Mouse (Mus musculus) testis, adult 2 months (tissue): ENCODE measurements around the gene Col27a1. TPM values are rescaled to one million over a fixed set of nuclear protein-coding genes. Genes with fewer than 3 reads are reported as not detected.

Experiments used
- H3K27ac ChIP-seq: fragments of 200-500 bp; 2 replicates; pipeline ENCODE4 v1.5.1; 2012; ENCODE audit warnings: low read depth, low read length; ENCODE audit not compliant: control insufficient read depth, insufficient read depth
- H3K27me3 ChIP-seq: fragments of 200-500 bp; 2 replicates; pipeline ENCODE4 v1.6.1; 2012; ENCODE audit warnings: mild to moderate bottlenecking, low read length, moderate library complexity; ENCODE audit not compliant: control insufficient read depth, insufficient read depth
- H3K36me3 ChIP-seq: fragments of 200-500 bp; 2 replicates; pipeline ENCODE4 v1.6.1; 2012; ENCODE audit warnings: mild to moderate bottlenecking, low read length; ENCODE audit not compliant: control insufficient read depth, insufficient read depth
- H3K4me1 ChIP-seq: fragments of 200-500 bp; 2 replicates; pipeline ENCODE4 v1.6.1; 2012; ENCODE audit warnings: low read length; ENCODE audit not compliant: control insufficient read depth, insufficient read depth
- H3K4me3 ChIP-seq: fragments of 200-500 bp; 2 replicates; pipeline ENCODE4 v1.5.1; 2012; ENCODE audit warnings: low read depth, mild to moderate bottlenecking, low read length, moderate library complexity, mixed read lengths; ENCODE audit not compliant: control insufficient read depth
- CTCF ChIP-seq: fragments of 200-500 bp; IDR thresholded peaks from 2 replicates; pipeline ENCODE4 v1.5.1; 2012; ENCODE audit warnings: low read depth, mild to moderate bottlenecking, inconsistent platforms, low read length, moderate library complexity; ENCODE audit not compliant: control insufficient read depth, insufficient read depth, insufficient replicate concordance
- POLR2A ChIP-seq: fragments of 200-500 bp; IDR thresholded peaks from 2 replicates; pipeline ENCODE4 v1.6.1; 2012; ENCODE audit warnings: low read depth, mild to moderate bottlenecking, inconsistent platforms, low read length, moderate library complexity; ENCODE audit not compliant: control insufficient read depth
- polyA plus RNA-seq: library from polyadenylated mRNA; depleted of rRNA; stranded (reverse); fragments of >200 nt; gene quantifications from 2 replicates; pipeline ENCODE4 v1.2.3, GENCODE M21; 2012

Gene Col27a1
- polyA plus RNA-seq, 1 experiment: 15.3 TPM

- Histone ChIP-seq H3K27ac (no peak within 1 kb of the TSS), H3K27me3 (no peaks in the 10 kb centered on the region), H3K4me3 (no peak within 1 kb of the TSS), H3K36me3 (no peaks in the 10 kb centered on the region), H3K4me1 (no peaks in the 10 kb centered on the region)
- TF ChIP-seq POLR2A: no peak
- no peak for TF ChIP-seq CTCF
These were observed 142.3 kb downstream of the Col27a1 start, which contains the start of gene Orm3 for GRCm38 (mm10) chr4:63355877-63356665. Gene Orm3 (plus strand): TSS chr4:63356162.

- H3K36me3 ChIP-seq: no peaks in the 10 kb centered on the region
- H3K4me1 ChIP-seq: no peaks in the 10 kb centered on the region
- TF ChIP-seq CTCF: no peak
- no peak for TF ChIP-seq POLR2A
- no peak overlapping the region for H3K27ac ChIP-seq
- no peak overlapping the region for H3K4me3 ChIP-seq
- H3K27me3 ChIP-seq: no peaks in the 10 kb centered on the region
These were observed 143.3 kb downstream of the Col27a1 start for GRCm38 (mm10) chr4:63356981-63357570.

GRCm38 (mm10) chr4:63359861-63360260, 146.1 kb downstream of the Col27a1 start:
- Histone ChIP-seq H3K4me1 (no peaks in the 10 kb centered on the region), H3K27ac (no peak overlapping the region), H3K27me3 (no peaks in the 10 kb centered on the region), H3K36me3 (no peaks in the 10 kb centered on the region), H3K4me3 (no peak overlapping the region)
- no peak for TF ChIP-seq POLR2A
- TF ChIP-seq CTCF: no peak

GRCm38 (mm10) chr4:63362150-63362549, 148.3 kb downstream of the Col27a1 start, which contains the start of gene Orm2:
Gene Orm2 (plus strand): TSS chr4:63362449.
- Histone ChIP-seq H3K27ac (no peak within 1 kb of the TSS), H3K27me3 (no peaks in the 10 kb centered on the region), H3K4me1 (no peaks in the 10 kb centered on the region), H3K4me3 (no peak within 1 kb of the TSS), H3K36me3 (no peaks in the 10 kb centered on the region)
- TF ChIP-seq POLR2A (no peak), CTCF (no peak)

- no peaks in the 10 kb centered on the region for H3K27me3 ChIP-seq
- H3K4me3 ChIP-seq: no peak overlapping the region
- peak; percentile 99 for TF ChIP-seq CTCF
- TF ChIP-seq POLR2A: no peak
- H3K36me3 ChIP-seq: no peaks in the 10 kb centered on the region
- no peaks in the 10 kb centered on the region for H3K4me1 ChIP-seq
- H3K27ac ChIP-seq: no peak overlapping the region
These were observed 154.8 kb downstream of the Col27a1 start for GRCm38 (mm10) chr4:63368577-63368976.

GRCm38 (mm10) chr4:63370897-63371296, 157.1 kb downstream of the Col27a1 start:
- Histone ChIP-seq H3K27me3 (no peaks in the 10 kb centered on the region), H3K4me1 (no peaks in the 10 kb centered on the region), H3K27ac (no peak overlapping the region), H3K4me3 (no peak overlapping the region), H3K36me3 (no peaks in the 10 kb centered on the region)
- TF ChIP-seq POLR2A: no peak
- TF ChIP-seq CTCF: no peak

GRCm38 (mm10) chr4:63371890-63372289, 158.1 kb downstream of the Col27a1 start:
- Histone ChIP-seq H3K27ac (no peak overlapping the region), H3K36me3 (no peaks in the 10 kb centered on the region), H3K4me1 (peaks cover 5% of the 10 kb centered on the region; the same call in 1 of the 2 replicates), H3K27me3 (no peaks in the 10 kb centered on the region), H3K4me3 (no peak overlapping the region)
- TF ChIP-seq CTCF: peak; percentile 20; the same call in 1 of the 2 replicates
- TF ChIP-seq POLR2A: no peak
